Mouse (Mus musculus) olfactory bulb, adult 2 months (tissue): ENCODE measurements around the gene Pyy.

Experiments used
- CTCF ChIP-seq: fragments of 200-500 bp; IDR thresholded peaks from 2 replicates; pipeline ENCODE4 v1.5.1; 2012; ENCODE audit warnings: low read depth, mild to moderate bottlenecking, low read length, moderate library complexity; ENCODE audit not compliant: insufficient read depth
- POLR2A ChIP-seq: fragments of 200-500 bp; IDR thresholded peaks from 2 replicates; pipeline ENCODE4 v1.6.1; 2012; ENCODE audit warnings: mild to moderate bottlenecking, low read depth, low read length, moderate library complexity; ENCODE audit not compliant: insufficient read depth

GRCm38 (mm10) chr11:102101219-102101618 is 6.4 kb downstream of the Pyy start, which contains the start of gene Ppy:
- no peak for TF ChIP-seq POLR2A
- TF ChIP-seq CTCF = no peak
